28 mouse cellular contexts compared by ENCODE assay signal in genomic region chr17:56969321-56969720, GRCm38 (mm10). TPM values are rescaled to one million over a fixed set of nuclear protein-coding genes. Genes with fewer than 3 reads are reported as not detected.
"Had no signal": no experiment of that assay in that cellular context is flagged by ENCODE, and none has a peak within 500 bp of the region (broad histone marks: within the 10 kb centered on the region; RNA-seq: fewer than 3 reads in every experiment).

No protein-coding gene starts in this region.

- H3K4me1 ChIP-seq: midbrain, embryonic 10.5 days; midbrain, embryonic 12.5 days; neural tube, embryonic 13.5 days; neural tube, embryonic 15.5 days; stomach, embryonic 15.5 days had no signal

- H3K27ac ChIP-seq: midbrain, embryonic 10.5 days; midbrain, embryonic 12.5 days; neural tube, embryonic 13.5 days; neural tube, embryonic 15.5 days; stomach, embryonic 15.5 days; stomach, postnatal 0 days had no signal

- DNase-seq: lung, adult 18-20 months; lung, embryonic 14.5 days; lung, postnatal 10 days; lung, postnatal 4 days; midbrain, embryonic 14.5 days; retina, postnatal 1 day; right cerebral cortex, adult 18-20 months; right cerebral cortex, postnatal 25 days; right cerebral cortex, postnatal 4 days; thymus, adult 2 months; thymus, postnatal 25 days; thymus, postnatal 4 days had no signal

- H3K9me3 ChIP-seq: midbrain, embryonic 10.5 days; midbrain, embryonic 12.5 days; neural tube, embryonic 13.5 days; neural tube, embryonic 15.5 days; stomach, embryonic 15.5 days had no signal

- H3K27me3 ChIP-seq: neural tube, embryonic 13.5 days; neural tube, embryonic 15.5 days; stomach, embryonic 15.5 days had no signal

- H3K36me3 ChIP-seq: midbrain, embryonic 10.5 days; midbrain, embryonic 12.5 days; neural tube, embryonic 13.5 days; neural tube, embryonic 15.5 days; stomach, embryonic 15.5 days had no signal

- H3K4me3 ChIP-seq: midbrain, embryonic 10.5 days; midbrain, embryonic 12.5 days; myocyte; neural tube, embryonic 13.5 days; neural tube, embryonic 15.5 days; stomach, embryonic 15.5 days had no signal

RNA-seq across cellular contexts. Expression of gene Acer1, which starts 12.6 kb away (rescaled TPM):
- total RNA-seq: megakaryocyte-erythroid progenitor cell, adult 5-6 weeks had no signal
- polyA plus RNA-seq: lung, embryonic 14.5 days; lung, embryonic 16.5 days; midbrain, embryonic 10.5 days; midbrain, embryonic 12.5 days; midbrain, embryonic 14.5 days; midbrain, embryonic 16.5 days; myocyte; neural tube, embryonic 11.5 days; neural tube, embryonic 13.5 days; neural tube, embryonic 15.5 days; spleen, adult 2 months; testis, adult 2 months had no signal

RNA-seq across cellular contexts. Expression of gene Pspn, which starts 30.5 kb away (rescaled TPM):
- total RNA-seq: megakaryocyte, adult 5-6 weeks had no signal
- polyA plus RNA-seq: lung, embryonic 16.5 days; midbrain, embryonic 14.5 days; neural tube, embryonic 11.5 days; small intestine, adult 2 months; spleen, adult 2 months; stomach, postnatal 0 days; testis, adult 2 months; thymus, adult 2 months; urinary bladder, adult 2 months had no signal
